Mouse (Mus musculus) megakaryocyte, embryonic 14.5 days (primary cell): ENCODE results near the gene Rhbdd2.

Experiments
- FLI1 ChIP-seq: IDR thresholded peaks from 2 replicates; pipeline ENCODE4 v1.6.1; 2012; ENCODE audit warnings: low read length, inconsistent platforms, mixed read lengths
- GATA1 ChIP-seq: IDR thresholded peaks from 3 replicates; pipeline ENCODE4 v1.6.1; 2012; ENCODE audit warnings: mixed read lengths, low read length, inconsistent platforms, borderline replicate concordance

- TF ChIP-seq FLI1 (no peak), GATA1 (no peak)
These were observed 46.1 kb downstream of the Rhbdd2 start for GRCm38 (mm10) chr5:135678481-135678880.
